Mouse (Mus musculus): ENCODE measurements around the gene Apol7c. TPM values are rescaled to one million over a fixed set of nuclear protein-coding genes. Genes with fewer than 3 reads are reported as not detected.
"Not testable (repeated sequence)": the region's sequence is repeated elsewhere in the genome, so short reads cannot be mapped to it uniquely, and the experiment has no call there.

The Apol7c gene
- total RNA-seq (2022): under 1 TPM in 1 of 4 experiments, not detected in 3; 0.22 TPM

- no peak for DNase-seq
Measured at GRCm38 (mm10) chr15:77533216-77533615, at the start of gene Apol7c. Apol7c (minus strand) TSS chr15:77533316.

- DNase-seq: peak; percentile 8
Measured at GRCm38 (mm10) chr15:77581681-77582080, 48.6 kb upstream of the Apol7c start.

GRCm38 (mm10) chr15:77579311-77579710, 46.2 kb upstream of the Apol7c start:
- DNase-seq: no peak

- no peak for DNase-seq
Measured at GRCm38 (mm10) chr15:77578801-77579200, 45.7 kb upstream of the Apol7c start.

GRCm38 (mm10) chr15:77563219-77563618, 30.1 kb upstream of the Apol7c start:
- DNase-seq: no peak

GRCm38 (mm10) chr15:77561792-77562191, 28.7 kb upstream of the Apol7c start, which contains the start of gene 1700025B11Rik:
1700025B11Rik (minus strand) TSS chr15:77561892.
- DNase-seq: no peak

- not testable (repeated sequence) for DNase-seq
Measured at GRCm38 (mm10) chr15:77539221-77539620, 6.1 kb upstream of the Apol7c start.

- DNase-seq: peak; percentile 19
Measured at GRCm38 (mm10) chr15:77523186-77523843, 9.8 kb downstream of the Apol7c start.

GRCm38 (mm10) chr15:77520596-77520995, 12.5 kb downstream of the Apol7c start:
- DNase-seq: not testable (repeated sequence)

GRCm38 (mm10) chr15:77507966-77508365, 25.1 kb downstream of the Apol7c start, which contains the start of gene Apol11a:
Apol11a (plus strand) TSS chr15:77508271.
- DNase-seq: not testable (repeated sequence)

- DNase-seq: not testable (repeated sequence)
Measured at GRCm38 (mm10) chr15:77494694-77495093, 38.4 kb downstream of the Apol7c start.

GRCm38 (mm10) chr15:77493181-77493580, 39.9 kb downstream of the Apol7c start:
- not testable (repeated sequence) for DNase-seq

- DNase-seq: no peak
Measured at GRCm38 (mm10) chr15:77482140-77482794, 50.8 kb downstream of the Apol7c start.

- not testable (repeated sequence) for DNase-seq
Measured at GRCm38 (mm10) chr15:77476693-77477092, 56.4 kb downstream of the Apol7c start, which contains the start of gene Apol10a. Apol10a (plus strand) TSS chr15:77477047.

Other genes with a start within 250 kb of the Apol7c start
- gene Rbfox2, start 226.3 kb downstream of the Apol7c start, total RNA-seq (2022): 10 to 100 TPM; 55.5 to 86.2 (median 70.7) TPM
- under 1 TPM in 1 of 4 experiments, not detected in 3; 0.13 TPM for gene Apol7a, start 134.2 kb downstream of the Apol7c start, total RNA-seq (2022)
- 1 to 10 TPM in 3 of 4 experiments, under 1 TPM in 1; 0.77 to 3.2 (median 1.5) TPM for gene Apol9a, start 122.2 kb downstream of the Apol7c start, total RNA-seq (2022)
- gene Apol7b, start 85.8 kb downstream of the Apol7c start, total RNA-seq (2022): under 1 TPM in 1 of 4 experiments, not detected in 3; 0.28 TPM
- gene Apol10a, start 56.3 kb downstream of the Apol7c start, total RNA-seq (2022): not detected
- gene Apol11a, start 25.0 kb downstream of the Apol7c start, total RNA-seq (2022): under 1 TPM in 2 of 4 experiments, not detected in 2; 0.31 to 0.38 TPM
- not detected for gene 1700025B11Rik, start 28.6 kb upstream of the Apol7c start, total RNA-seq (2022)
- under 1 TPM; 0.23 to 0.89 (median 0.51) TPM for gene Apol10b, start 62.8 kb upstream of the Apol7c start, total RNA-seq (2022)
- gene Gm36245, start 65.9 kb upstream of the Apol7c start, total RNA-seq (2022): not detected
- gene Apol11b, start 110.0 kb upstream of the Apol7c start, total RNA-seq (2022): 1 to 10 TPM in 1 of 4 experiments, under 1 TPM in 3; 0.20 to 1.2 (median 0.57) TPM
- gene Apol7e, start 165.5 kb upstream of the Apol7c start, total RNA-seq (2022): under 1 TPM in 2 of 4 experiments, not detected in 2; 0.16 to 0.22 TPM
- 1 to 10 TPM in 2 of 4 experiments, under 1 TPM in 2; 0.35 to 1.7 (median 0.78) TPM for gene Apol9b, start 195.7 kb upstream of the Apol7c start, total RNA-seq (2022)
- gene Apol8, start 223.7 kb upstream of the Apol7c start, total RNA-seq (2022): under 1 TPM; 0.14 to 0.43 (median 0.15) TPM